Mouse (Mus musculus) midbrain, embryonic 10.5 days (tissue): ENCODE data around the gene Fiz1. TPM values are rescaled to one million over a fixed set of nuclear protein-coding genes. Genes with fewer than 3 reads are reported as not detected.
"Not testable (repeated sequence)": the region's sequence is repeated elsewhere in the genome, so short reads cannot be mapped to it uniquely, and the experiment has no call there.

Experiments
- DNase-seq: peaks from one replicate; pipeline ENCODE4 v3.0.0-alpha.2; 2017; ENCODE audit warnings: low spot score
- H3K27ac ChIP-seq: fragments of 300-500 bp; sonication (generic); replicated peaks from 2 replicates; pipeline ENCODE4 v1.5.1; 2016; ENCODE audit warnings: mild to moderate bottlenecking
- H3K27me3 ChIP-seq: fragments of 300-500 bp; sonication (generic); 2 replicates; pipeline ENCODE4 v1.6.1; 2016; ENCODE audit warnings: low read depth, mild to moderate bottlenecking; ENCODE audit not compliant: poor library complexity, severe bottlenecking
- H3K36me3 ChIP-seq: fragments of 300-500 bp; sonication (generic); 2 replicates; pipeline ENCODE4 v1.6.1; 2016; ENCODE audit warnings: mild to moderate bottlenecking, moderate library complexity
- H3K4me1 ChIP-seq: fragments of 300-500 bp; sonication (generic); 2 replicates; pipeline ENCODE4 v1.6.1; 2016
- H3K4me3 ChIP-seq: fragments of 300-500 bp; sonication (generic); 2 replicates; pipeline ENCODE4 v1.5.1; 2016; ENCODE audit warnings: mild to moderate bottlenecking, moderate library complexity
- H3K9me3 ChIP-seq: fragments of 300-500 bp; sonication (generic); replicated peaks from 2 replicates; pipeline ENCODE4 v1.6.1; 2016; ENCODE audit warnings: mild to moderate bottlenecking
- WGBS: fragments of 180-500 bp; shearing (Covaris S2); methylation state at CpG from one replicate; pipeline ENCODE4 v1.1.7; 2016; 5-methylcytosine and 5-hydroxymethylcytosine counted together
- polyA plus RNA-seq: library from polyadenylated mRNA; unstranded; fragments of >200 nt; fragmentation: Nextera tagmentation; extraction: Ambion mirVana; gene quantifications from 2 replicates; pipeline ENCODE4 v1.2.1, GENCODE M21; 2016

The Fiz1 gene
- polyA plus RNA-seq, 1 experiment from 2014 or later: 56.7 TPM

- H3K36me3 ChIP-seq: peaks cover 77% of the 10 kb centered on the region
- H3K4me3 ChIP-seq: no peak within 1 kb of the TSS
- 87% methylated on average over 3 of the region's 3 CpGs for WGBS
- H3K27ac ChIP-seq: no peak within 1 kb of the TSS
- peaks cover 11% of the 10 kb centered on the region for H3K4me1 ChIP-seq
- DNase-seq: no peak
- peaks cover 47% of the 10 kb centered on the region for H3K9me3 ChIP-seq
- peaks cover 16% of the 10 kb centered on the region for H3K27me3 ChIP-seq
Measured at GRCm38 (mm10) chr7:5033818-5034217, 19.3 kb upstream of the Fiz1 start, which contains the start of gene 4632433K11Rik. TSS of gene 4632433K11Rik (plus strand) at chr7:5034118.

DNA sequence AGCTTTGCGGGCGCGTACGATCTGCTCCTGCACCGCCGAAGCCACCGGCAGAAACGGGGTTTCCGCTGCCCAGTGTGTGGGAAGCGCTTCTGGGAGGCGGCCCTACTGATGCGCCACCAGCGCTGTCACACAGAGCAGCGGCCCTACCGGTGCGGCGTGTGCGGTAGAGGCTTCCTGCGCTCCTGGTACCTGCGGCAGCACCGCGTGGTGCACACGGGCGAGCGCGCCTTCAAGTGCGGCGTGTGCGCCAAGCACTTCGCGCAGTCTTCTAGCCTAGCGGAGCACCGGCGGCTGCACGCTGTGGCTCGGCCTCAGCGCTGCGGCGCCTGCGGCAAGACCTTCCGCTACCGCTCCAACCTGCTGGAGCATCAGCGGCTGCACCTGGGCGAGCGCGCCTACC lies 17.0 kb upstream of the Fiz1 start:
- Histone ChIP-seq H3K4me3 (no peak overlapping the region), H3K4me1 (no peaks in the 10 kb centered on the region), H3K27ac (no peak overlapping the region), H3K27me3 (peaks cover 16% of the 10 kb centered on the region), H3K9me3 (peaks cover 48% of the 10 kb centered on the region), H3K36me3 (peaks cover 99% of the 10 kb centered on the region)
- WGBS: 70% methylated on average over 46 of the region's 46 CpGs
- DNase-seq: no peak

- H3K4me1 ChIP-seq: no peaks in the 10 kb centered on the region
- H3K36me3 ChIP-seq: peaks cover 99% of the 10 kb centered on the region
- 84% methylated on average over 63 of the region's 63 CpGs for WGBS
- H3K27me3 ChIP-seq: peaks cover 16% of the 10 kb centered on the region
- no peak for DNase-seq
- H3K9me3 ChIP-seq: peaks cover 44% of the 10 kb centered on the region
- H3K27ac ChIP-seq: no peak overlapping the region
- H3K4me3 ChIP-seq: peak overlapping the region; percentile 27
Measured at GRCm38 (mm10) chr7:5030554-5031275, 16.2 kb upstream of the Fiz1 start.

GRCm38 (mm10) chr7:5029946-5030345 lies 15.4 kb upstream of the Fiz1 start:
- Histone ChIP-seq H3K9me3 (peaks cover 41% of the 10 kb centered on the region), H3K4me1 (no peaks in the 10 kb centered on the region), H3K36me3 (peaks cover 99% of the 10 kb centered on the region), H3K4me3 (peak overlapping the region; percentile 27; the same call in 1 of the 2 replicates), H3K27me3 (peaks cover 16% of the 10 kb centered on the region), H3K27ac (no peak overlapping the region)
- no peak for DNase-seq
- WGBS: 92% methylated on average over 21 of the region's 21 CpGs

- Histone ChIP-seq H3K27me3 (peaks cover 16% of the 10 kb centered on the region), H3K4me3 (no peak overlapping the region), H3K4me1 (no peaks in the 10 kb centered on the region), H3K9me3 (peaks cover 41% of the 10 kb centered on the region), H3K36me3 (peaks cover 99% of the 10 kb centered on the region), H3K27ac (no peak overlapping the region)
- WGBS: 95% methylated on average over 22 of the region's 22 CpGs
- no peak for DNase-seq
Measured at GRCm38 (mm10) chr7:5029543-5029942, 15.0 kb upstream of the Fiz1 start.

- H3K4me3 ChIP-seq: peak overlapping the region; percentile 93
- H3K27me3 ChIP-seq: no peaks in the 10 kb centered on the region
- H3K27ac ChIP-seq: peak overlapping the region; percentile 96
- 57% methylated on average over 5 of the region's 5 CpGs for WGBS
- DNase-seq: no peak
- peaks cover 61% of the 10 kb centered on the region for H3K36me3 ChIP-seq
- peaks cover 25% of the 10 kb centered on the region for H3K4me1 ChIP-seq
- H3K9me3 ChIP-seq: no peaks in the 10 kb centered on the region
Measured at GRCm38 (mm10) chr7:5021197-5021596, 6.7 kb upstream of the Fiz1 start.

- 1% methylated on average over 13 of the region's 15 CpGs for WGBS
- Histone ChIP-seq H3K27me3 (no peaks in the 10 kb centered on the region), H3K27ac (peak overlapping the region; percentile 96), H3K4me1 (peaks cover 30% of the 10 kb centered on the region), H3K9me3 (no peaks in the 10 kb centered on the region), H3K36me3 (peaks cover 56% of the 10 kb centered on the region), H3K4me3 (peak overlapping the region; percentile 93)
- DNase-seq: no peak
Measured at GRCm38 (mm10) chr7:5020685-5021084, 6.2 kb upstream of the Fiz1 start.

GRCm38 (mm10) chr7:5020000-5020681 lies 5.6 kb upstream of the Fiz1 start, which contains the start of the genes Zfp865 and Ccdc106:
TSS of gene Zfp865 (plus strand) at chr7:5020376.
TSS of gene Ccdc106 (plus strand) at chr7:5020553.
- Histone ChIP-seq H3K27me3 (no peaks in the 10 kb centered on the region), H3K4me1 (peaks cover 31% of the 10 kb centered on the region), H3K36me3 (peaks cover 51% of the 10 kb centered on the region), H3K9me3 (no peaks in the 10 kb centered on the region), H3K4me3 (peak within 1 kb of the TSS; percentile 93), H3K27ac (peak within 1 kb of the TSS; percentile 96)
- WGBS: under 1% methylated on average over 49 of the region's 49 CpGs
- DNase-seq: peak; percentile 100

DNA sequence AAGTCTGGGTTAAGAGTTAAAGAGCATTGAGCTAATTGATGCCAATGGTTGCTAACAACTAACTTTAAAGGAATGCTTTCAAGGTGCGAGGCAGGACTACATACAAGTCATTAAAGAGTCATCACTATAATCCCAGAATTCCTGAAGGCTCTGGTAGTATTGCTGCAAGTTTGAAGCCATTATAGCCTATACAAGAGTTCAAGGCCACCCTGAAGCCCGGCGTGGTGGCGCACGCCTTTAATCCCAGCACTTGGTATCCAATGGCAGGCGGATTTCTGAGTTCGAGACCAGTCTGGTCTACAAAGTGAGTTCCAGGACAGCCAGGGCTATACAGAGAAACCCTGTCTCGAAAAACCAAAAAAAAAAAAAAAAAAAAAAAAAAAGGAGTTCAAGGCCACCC lies 5.1 kb upstream of the Fiz1 start:
- not testable (repeated sequence) for DNase-seq, H3K27me3 ChIP-seq, H3K9me3 ChIP-seq
- Histone ChIP-seq H3K36me3 (peaks cover 46% of the 10 kb centered on the region), H3K27ac (peak overlapping the region; percentile 96), H3K4me3 (peak overlapping the region; percentile 93), H3K4me1 (peaks cover 31% of the 10 kb centered on the region)
- WGBS: 34% methylated on average over 8 of the region's 8 CpGs

DNA sequence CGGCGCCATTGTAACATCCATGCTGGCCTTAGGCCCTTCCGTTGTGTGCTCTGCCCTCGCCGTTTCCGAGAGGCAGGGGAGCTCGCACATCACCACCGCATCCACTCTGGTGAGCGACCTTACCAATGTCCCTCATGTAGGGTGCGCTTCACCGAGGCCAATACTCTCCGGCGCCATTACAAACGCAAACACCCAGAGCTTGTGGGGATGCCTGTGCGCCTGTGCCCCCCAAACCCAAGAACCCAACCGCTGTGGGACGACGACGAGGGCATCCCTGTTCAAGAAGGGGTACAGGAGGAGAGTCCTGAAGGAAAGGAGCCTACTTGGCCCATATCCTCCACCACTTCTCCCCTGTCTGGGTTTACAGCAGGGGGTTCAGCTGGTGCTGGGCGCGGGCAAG lies 3.4 kb upstream of the Fiz1 start:
- Histone ChIP-seq H3K4me3 (no peak overlapping the region; the same call in 1 of the 2 replicates), H3K9me3 (no peaks in the 10 kb centered on the region), H3K4me1 (peaks cover 38% of the 10 kb centered on the region), H3K27ac (no peak overlapping the region), H3K27me3 (no peaks in the 10 kb centered on the region), H3K36me3 (peaks cover 33% of the 10 kb centered on the region)
- 95% methylated on average over 21 of the region's 21 CpGs for WGBS
- no peak for DNase-seq

- no peaks in the 10 kb centered on the region for H3K9me3 ChIP-seq
- H3K27ac ChIP-seq: no peak overlapping the region
- no peak overlapping the region; the same call in 1 of the 2 replicates for H3K4me3 ChIP-seq
- peaks cover 33% of the 10 kb centered on the region for H3K36me3 ChIP-seq
- peaks cover 35% of the 10 kb centered on the region for H3K4me1 ChIP-seq
- DNase-seq: no peak
- 87% methylated on average over 16 of the region's 16 CpGs for WGBS
- H3K27me3 ChIP-seq: no peaks in the 10 kb centered on the region
Measured at GRCm38 (mm10) chr7:5017352-5017751, 2.9 kb upstream of the Fiz1 start.

GRCm38 (mm10) chr7:5016920-5017319 lies 2.4 kb upstream of the Fiz1 start:
- peaks cover 33% of the 10 kb centered on the region for H3K36me3 ChIP-seq
- H3K27me3 ChIP-seq: no peaks in the 10 kb centered on the region
- no peaks in the 10 kb centered on the region for H3K9me3 ChIP-seq
- DNase-seq: no peak
- no peak overlapping the region for H3K4me3 ChIP-seq
- no peak overlapping the region for H3K27ac ChIP-seq
- 100% methylated on average over 2 of the region's 2 CpGs for WGBS
- H3K4me1 ChIP-seq: peaks cover 31% of the 10 kb centered on the region

- H3K4me3 ChIP-seq: peak overlapping the region; percentile 77
- H3K27ac ChIP-seq: peak overlapping the region; percentile 99
- no peaks in the 10 kb centered on the region for H3K9me3 ChIP-seq
- no peak for DNase-seq
- peaks cover 23% of the 10 kb centered on the region for H3K4me1 ChIP-seq
- WGBS: 72% methylated on average over 3 of the region's 3 CpGs
- H3K36me3 ChIP-seq: peaks cover 35% of the 10 kb centered on the region
- no peaks in the 10 kb centered on the region for H3K27me3 ChIP-seq
Measured at GRCm38 (mm10) chr7:5016057-5016456, 1.6 kb upstream of the Fiz1 start.
